Mouse (Mus musculus): ENCODE measurements around the gene Slfn1.

GRCm38 (mm10) chr11:83123198-83123597 is 6.5 kb downstream of the Slfn1 start:
- TF ChIP-seq POLR2A (IDR thresholded peaks at IDR 0.05; ENCODE audit: control insufficient read depth, extremely low read depth, insufficient read depth, low read length, poor library complexity) (no peak), CTCF (IDR thresholded peaks at IDR 0.05; ENCODE audit: borderline replicate concordance, control insufficient read depth, extremely low read depth, insufficient read depth, low read length, poor library complexity) (no peak)

All from thymus, adult 2 months (tissue).